Mouse (Mus musculus) retina, postnatal 7 days (tissue): Measurements from ENCODE around the gene Hvcn1.
"Not testable (repeated sequence)": the region's sequence is repeated elsewhere in the genome, so short reads cannot be mapped to it uniquely, and the experiment has no call there.

Experiments used
- DNase-seq: peaks from one replicate; pipeline ENCODE4 v3.0.0-alpha.2; 2012; ENCODE audit warnings: low read depth, low spot score

The Hvcn1 gene

DNA sequence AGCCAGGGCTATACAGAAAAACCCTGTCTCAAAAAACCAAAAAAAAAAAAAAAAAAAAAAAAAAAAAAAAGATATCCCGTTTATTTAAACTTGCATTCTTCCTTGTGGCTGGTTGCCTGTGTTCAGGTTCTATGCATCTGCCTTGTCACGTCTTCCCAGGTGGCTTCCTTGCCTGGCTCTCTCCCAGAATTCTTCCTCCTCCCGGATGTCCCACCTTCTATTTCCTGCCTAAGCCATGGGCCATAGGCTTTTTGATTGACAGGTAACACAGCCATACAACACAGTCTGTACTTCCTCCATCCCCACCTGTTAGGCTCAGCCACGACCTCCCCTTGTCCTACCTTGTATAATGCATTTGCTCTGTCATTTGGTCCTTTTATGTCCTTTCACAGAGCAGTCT is at the start of gene Hvcn1:
Gene Hvcn1 (plus strand): TSS at position 330 of the 400 bp plus-strand sequence.
- DNase-seq: no peak

DNA sequence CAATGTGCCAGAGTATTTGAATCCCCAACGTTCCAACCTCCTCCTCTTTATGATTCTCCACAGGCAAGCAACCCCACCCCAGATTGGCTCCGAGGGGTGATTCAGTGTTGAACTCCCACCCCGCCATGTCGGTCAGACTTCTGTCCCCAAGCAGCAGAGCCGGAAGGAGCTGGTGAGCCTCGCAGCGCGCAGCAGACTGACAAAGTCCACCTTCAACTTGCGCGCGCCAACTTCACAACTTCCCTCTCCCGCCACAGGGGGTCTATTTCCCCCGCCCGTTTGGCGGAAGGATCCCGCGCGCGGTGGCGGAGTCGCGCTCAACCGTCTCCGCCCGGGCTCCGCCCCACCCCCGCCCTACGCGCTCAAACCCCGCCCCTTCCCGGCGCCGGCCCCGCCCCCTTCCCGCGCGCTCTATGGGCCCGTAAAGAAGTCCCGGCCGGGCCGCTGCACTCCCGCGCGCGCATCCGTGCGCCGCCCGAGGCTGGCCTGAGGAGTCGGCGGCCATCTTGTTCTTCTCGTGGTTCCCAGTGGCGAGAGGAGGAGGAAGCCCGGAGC is 48.7 kb upstream of the Hvcn1 start, which contains the start of gene Ppp1cc:
Gene Ppp1cc (plus strand): TSS at position 452 of the 555 bp plus-strand sequence.
- peak; percentile 93 for DNase-seq

DNA sequence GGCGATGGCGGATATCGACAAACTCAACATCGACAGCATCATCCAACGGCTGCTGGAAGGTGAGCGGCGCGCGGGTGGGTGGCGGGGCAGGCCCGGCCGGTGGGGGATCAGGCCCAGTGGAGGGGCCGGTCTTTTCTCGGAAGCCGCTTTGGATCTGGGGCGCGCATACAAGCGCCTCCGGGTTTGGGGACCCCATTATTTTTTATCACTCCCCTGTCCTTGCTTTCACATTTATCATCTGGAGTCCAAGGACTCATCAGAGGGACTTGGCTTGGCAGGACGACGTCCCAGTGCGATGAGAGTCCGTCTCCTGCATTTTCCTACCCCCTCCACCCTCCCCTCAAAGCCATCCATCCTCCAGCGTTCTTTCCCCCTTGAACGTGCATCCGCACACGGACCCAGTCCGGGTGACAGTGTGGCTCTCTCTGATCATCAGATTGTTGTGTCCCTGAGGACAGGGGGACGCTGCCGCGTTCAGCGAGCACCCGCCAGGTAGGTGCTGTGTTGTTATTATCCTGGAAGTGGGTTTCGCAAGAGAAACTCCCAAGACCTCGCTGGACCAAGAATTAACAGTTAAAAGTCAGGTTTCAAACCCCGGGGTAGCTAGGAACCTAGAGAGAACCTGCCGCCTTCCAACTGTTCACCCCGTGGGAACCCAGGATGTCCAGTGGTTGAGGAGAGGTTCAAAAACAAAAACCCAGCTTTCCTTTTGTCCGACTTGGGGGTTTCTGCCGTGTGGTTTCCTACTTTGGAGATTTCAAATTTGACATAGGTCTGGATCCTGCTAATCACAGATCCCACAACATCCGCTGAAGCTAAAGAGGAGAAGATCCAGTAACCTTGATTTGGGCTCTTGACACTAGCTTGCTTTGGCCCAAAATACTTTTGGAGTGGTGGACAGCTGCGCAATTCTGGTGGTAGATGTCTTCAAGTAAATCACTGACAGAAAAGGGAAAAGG is 47.8 kb upstream of the Hvcn1 start:
- DNase-seq: no peak

DNA sequence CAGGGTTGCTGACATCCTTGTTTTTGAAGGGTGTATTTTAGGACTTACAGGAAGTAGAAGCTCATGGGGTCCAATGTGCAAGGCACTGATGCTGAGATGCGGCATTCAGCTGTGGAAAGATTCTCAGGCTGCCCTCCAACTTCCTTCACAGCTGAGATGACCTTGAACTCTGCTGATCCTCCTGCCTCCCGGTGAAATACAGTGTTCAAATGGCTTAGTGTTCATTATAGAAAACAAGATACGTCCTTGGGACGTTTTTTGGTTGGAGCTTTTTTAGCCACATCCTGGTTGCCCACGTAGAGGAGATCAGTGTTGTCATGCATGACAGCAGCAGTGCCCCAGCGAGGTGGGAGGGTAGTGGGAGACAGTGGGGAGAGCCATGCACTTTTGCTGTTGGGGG is 43.4 kb upstream of the Hvcn1 start:
- DNase-seq: no peak

DNA sequence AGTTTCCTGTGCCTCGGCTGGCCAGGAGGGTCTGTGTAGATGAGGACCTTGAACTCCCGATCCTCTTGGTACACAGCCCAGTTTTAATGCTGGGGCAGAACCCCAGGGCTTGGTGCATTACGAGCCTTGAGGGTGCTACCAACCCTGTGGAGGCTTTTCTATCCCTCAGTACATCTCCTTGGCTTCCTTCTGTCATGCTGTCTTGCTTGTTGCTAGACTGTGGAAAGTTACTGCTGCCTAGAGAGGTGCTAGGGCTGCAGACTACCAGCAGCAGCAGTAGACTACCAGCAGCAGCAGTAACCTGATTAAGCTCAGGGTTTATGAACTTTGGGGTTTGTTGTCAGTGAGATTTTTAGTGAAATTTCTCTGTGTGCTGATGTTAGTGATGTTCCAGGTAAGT is 42.6 kb upstream of the Hvcn1 start:
- no peak for DNase-seq

- DNase-seq: no peak
These were observed 41.2 kb upstream of the Hvcn1 start for GRCm38 (mm10) chr5:122165233-122165915.

- no peak for DNase-seq
These were observed 39.9 kb upstream of the Hvcn1 start for GRCm38 (mm10) chr5:122166636-122167161.

DNA sequence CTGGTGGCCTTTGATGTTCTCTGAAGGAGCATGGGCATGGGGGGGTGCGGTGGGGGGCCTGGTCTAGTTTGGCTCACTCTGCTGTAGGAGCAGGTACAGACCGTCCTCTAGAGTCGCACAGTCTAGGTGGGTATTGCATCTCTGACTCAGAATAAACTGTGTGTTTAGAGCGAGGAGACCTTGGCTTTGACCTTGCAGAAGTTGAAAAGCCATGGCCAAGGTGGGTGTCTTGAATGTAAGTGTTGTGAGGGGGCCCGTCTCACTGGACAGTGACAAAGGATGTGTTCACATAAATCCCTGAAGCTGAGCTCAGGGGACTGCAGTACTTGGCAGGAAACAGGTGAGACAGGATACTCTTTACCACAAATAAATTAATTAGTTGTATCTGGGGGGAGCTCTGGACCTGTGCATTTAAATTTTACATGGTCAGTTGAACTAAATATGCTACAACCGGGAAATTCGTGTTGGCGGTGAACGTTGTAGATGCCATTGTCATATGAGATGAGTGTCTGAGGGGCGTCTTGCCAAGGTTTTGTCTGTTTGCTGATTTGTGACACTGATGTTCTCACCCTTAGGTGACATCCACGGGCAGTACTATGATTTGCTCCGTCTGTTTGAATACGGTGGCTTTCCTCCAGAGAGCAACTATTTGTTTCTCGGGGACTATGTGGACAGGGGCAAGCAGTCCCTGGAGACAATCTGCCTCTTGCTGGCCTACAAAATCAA is 38.1 kb upstream of the Hvcn1 start:
- no peak for DNase-seq

GRCm38 (mm10) chr5:122171058-122171457 is 35.5 kb upstream of the Hvcn1 start:
- DNase-seq: no peak

DNA sequence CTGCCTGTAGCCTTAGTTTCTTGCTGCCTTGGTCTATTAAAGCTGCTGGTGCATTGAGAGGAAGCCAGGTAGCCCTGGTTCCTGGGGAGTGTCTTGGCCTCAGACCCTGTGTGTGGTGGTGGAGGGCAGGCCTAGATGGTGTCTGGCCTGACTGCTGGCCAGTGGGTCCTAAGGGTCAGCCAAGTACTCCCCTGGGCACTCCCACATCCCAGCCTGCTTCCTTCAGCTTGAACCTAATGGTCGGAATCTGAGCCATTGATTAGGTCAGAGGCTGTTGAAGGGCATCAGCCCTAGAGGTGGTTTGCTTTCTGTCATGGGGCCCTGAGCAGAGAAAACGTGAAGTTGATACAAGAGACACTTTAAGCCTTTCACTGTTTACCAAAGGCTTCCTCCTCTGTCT is 31.2 kb upstream of the Hvcn1 start:
- no peak for DNase-seq

DNA sequence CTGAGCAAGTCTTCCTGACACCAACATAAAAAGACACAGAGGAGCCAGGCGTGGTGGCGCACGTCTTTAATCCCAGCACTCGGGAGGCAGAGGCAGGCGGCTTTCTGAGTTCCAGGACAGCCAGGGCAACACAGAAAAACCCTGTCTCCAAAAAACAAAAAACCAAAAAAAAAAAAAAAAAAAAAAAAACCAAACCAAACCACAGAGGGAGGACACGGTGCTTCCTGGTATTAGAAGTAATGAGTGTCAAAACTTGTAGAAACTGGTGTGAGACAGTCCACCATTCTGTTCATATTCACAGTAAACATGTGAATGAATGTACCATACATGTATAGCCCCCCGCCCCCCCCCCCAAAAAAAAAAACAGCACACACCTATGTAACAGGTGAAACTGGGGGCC is 30.6 kb upstream of the Hvcn1 start:
- no peak for DNase-seq

DNA sequence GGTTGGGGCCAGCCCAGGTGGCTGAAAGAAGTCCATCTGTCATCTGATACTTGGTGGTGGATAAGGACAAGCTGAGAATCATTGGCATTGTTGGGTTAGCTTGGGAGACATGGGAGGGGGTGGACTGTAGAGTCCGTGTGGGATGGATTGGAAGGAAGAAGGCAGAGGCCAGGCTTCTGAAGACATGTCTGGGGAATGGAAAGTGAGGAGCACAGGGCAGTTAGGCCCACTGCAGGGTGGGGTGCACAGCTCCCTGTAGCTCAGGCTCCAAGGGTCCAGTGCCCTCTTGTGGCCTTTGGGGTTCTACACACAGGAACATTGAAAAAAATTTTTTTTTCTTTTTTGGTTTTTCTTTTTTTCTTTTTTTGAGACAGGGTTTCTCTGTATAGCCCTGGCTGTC is 30.2 kb upstream of the Hvcn1 start:
- peak; percentile 40 for DNase-seq

GRCm38 (mm10) chr5:122179665-122180064 is 26.9 kb upstream of the Hvcn1 start:
- DNase-seq: no peak

DNA sequence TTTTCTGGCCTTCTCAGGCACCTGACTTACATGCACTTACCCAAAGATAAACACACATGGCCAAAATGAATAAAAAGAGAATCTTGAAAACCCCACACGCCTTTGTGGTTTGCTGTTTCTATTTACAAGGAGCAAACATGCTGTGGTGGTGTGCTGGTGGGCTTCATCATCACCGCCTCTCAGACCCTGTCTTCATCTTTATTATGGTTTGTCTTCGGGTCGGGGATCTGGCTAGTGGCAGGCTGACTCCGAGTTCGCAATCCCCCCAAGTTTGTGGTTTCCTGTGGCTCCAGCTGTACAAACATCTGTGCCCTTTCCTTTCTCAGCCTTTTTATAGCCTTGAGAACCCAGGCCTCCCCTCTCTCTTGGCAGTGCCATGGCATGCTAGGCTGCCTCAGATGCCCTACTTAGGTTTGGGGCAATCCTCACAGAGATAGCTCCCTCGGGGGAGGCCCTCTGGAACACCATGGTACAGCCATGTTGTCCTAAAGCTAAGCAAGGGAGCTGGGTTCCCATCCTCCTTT is 22.3 kb upstream of the Hvcn1 start:
- DNase-seq: no peak

DNA sequence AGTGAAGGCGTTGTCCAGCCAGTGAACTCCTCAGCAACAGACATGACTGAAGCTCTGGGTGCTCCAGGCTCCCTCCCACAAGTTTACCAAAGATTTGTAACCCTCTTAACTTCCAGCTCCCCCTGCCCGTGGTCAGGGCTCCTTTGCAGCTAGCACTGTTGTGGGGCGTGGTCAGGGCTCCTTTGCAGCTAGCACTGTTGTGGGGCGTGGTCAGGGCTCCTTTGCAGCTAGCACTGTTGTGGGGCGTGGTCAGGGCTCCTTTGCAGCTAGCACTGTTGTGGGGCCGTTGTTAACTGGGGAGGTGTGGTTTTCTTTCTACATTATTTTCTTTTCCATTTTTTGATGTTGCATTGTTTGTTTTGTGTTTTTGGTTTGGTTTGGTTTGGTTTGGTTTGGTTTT is 21.7 kb upstream of the Hvcn1 start:
- DNase-seq: not testable (repeated sequence)

- no peak for DNase-seq
These were observed 17.5 kb upstream of the Hvcn1 start for GRCm38 (mm10) chr5:122189115-122189514.

DNA sequence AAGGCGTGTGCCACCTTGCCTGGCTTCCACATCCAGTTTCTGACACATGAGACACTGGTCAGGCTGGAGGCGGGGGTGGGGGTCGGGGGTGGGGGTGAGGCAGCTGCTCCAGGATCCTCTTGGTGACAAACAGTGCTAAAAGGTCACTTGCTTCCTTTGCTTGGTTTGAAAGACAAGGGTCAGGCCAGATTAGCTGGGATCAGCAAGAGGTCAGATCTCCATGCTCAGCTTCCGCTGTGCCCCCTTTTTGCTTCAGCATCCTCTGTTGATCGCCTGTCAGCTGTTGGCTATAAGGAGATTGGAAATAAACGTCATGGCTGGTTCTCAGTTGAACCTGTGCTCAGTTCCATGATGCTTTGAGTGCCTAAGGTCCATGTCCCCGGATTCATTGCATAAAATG is 16.1 kb upstream of the Hvcn1 start:
- no peak for DNase-seq

GRCm38 (mm10) chr5:122191269-122192063 is 15.1 kb upstream of the Hvcn1 start:
- no peak for DNase-seq

- DNase-seq: no peak
These were observed 14.3 kb upstream of the Hvcn1 start for GRCm38 (mm10) chr5:122192347-122192746.

DNA sequence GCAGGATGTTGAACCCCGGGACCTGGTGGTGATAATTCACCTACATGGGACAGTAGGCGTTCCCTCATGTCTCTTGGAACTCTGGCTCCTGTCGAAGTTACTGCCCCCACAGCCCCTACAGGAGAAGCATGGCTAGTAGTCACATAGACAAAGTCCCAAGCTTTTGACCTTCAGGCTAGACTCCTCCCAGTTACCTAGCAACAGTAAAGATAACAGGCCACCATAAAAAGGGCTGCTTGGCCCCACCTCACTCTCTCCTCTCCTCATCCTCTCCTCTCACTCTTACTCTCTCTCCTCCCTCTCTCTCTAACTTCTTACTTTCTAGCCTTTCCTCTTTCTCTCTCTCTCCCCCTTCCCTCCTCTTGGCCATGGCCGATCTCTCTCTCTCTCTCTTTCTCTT is 5.7 kb upstream of the Hvcn1 start:
- no peak for DNase-seq
